In the genomic region with DNA sequence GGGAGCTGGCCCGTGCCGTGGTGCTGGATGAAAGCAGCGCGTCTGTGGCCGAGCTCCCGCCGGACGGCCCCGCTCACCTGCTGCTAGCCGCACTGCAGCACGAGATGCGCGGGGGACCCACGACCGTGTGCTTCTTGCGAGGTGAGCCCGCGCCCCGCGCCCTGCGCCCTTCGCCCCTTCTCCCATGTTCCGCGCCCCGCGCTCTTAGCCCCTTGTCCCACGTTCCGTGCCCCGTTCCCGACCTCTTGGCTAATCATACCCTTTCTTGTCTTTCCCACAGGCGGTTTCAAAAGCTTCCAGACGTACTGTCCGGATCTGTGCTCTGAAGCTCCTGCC, we compare ENCODE assay signal across 9 mouse cellular contexts. TPM values are rescaled to one million over a fixed set of nuclear protein-coding genes. Genes with fewer than 3 reads are reported as not detected.
DNase-seq lines count a peak whose midpoint lies in the region; ATAC-seq and TF ChIP-seq lines count a peak whose summit lies in the region.
"Had no signal": no experiment of that assay in that cellular context is flagged by ENCODE, and none has a peak within 500 bp of the region (broad histone marks: within the 10 kb centered on the region; RNA-seq: fewer than 3 reads in every experiment).

No protein-coding gene starts in this region.

- no peaks in the 10 kb centered on the region for H3K4me1 ChIP-seq in cerebellum, adult 2 months (ENCODE audit: control insufficient read depth, insufficient read depth, low read length)
- peaks cover 94% of the 10 kb centered on the region for H3K4me1 ChIP-seq in megakaryocyte, embryonic 14.5 days
- H3K4me1 ChIP-seq in limb, embryonic 11.5 days (ENCODE audit: control insufficient read depth, insufficient read depth, low read length) = peaks cover 13% of the 10 kb centered on the region
- peaks cover 7% of the 10 kb centered on the region; the same call in 1 of the 2 replicates for H3K4me1 ChIP-seq in small intestine, adult 2 months (ENCODE audit: control insufficient read depth, insufficient read depth, insufficient read length, low read length)

- H3K27me3 ChIP-seq in cerebellum, adult 2 months (ENCODE audit: control insufficient read depth, insufficient read depth, low read length) = no peaks in the 10 kb centered on the region
- H3K27me3 ChIP-seq in megakaryocyte, embryonic 14.5 days (replicated peaks) = peaks cover 5% of the 10 kb centered on the region
- H3K27me3 ChIP-seq in limb, embryonic 11.5 days (ENCODE audit: control insufficient read depth, insufficient read depth, low read length) = peaks cover 16% of the 10 kb centered on the region
- H3K27me3 ChIP-seq in small intestine, adult 2 months (ENCODE audit: control insufficient read depth, insufficient read depth, low read length) = peaks cover 8% of the 10 kb centered on the region

- no peak for TF ChIP-seq POLR2A in cerebellum, adult 2 months (IDR thresholded peaks at IDR 0.05; ENCODE audit: borderline replicate concordance, insufficient read depth, low read length)
- TF ChIP-seq POLR2A in small intestine, adult 2 months (IDR thresholded peaks at IDR 0.05; ENCODE audit: low read depth, low read length) = no peak

- 3% methylated on average over 33 of the region's 33 CpGs for WGBS in cerebellum, adult 2 months
- WGBS in limb, embryonic 11.5 days = 4% methylated on average over 33 of the region's 33 CpGs
- 1% methylated on average over 33 of the region's 33 CpGs for WGBS in small intestine, adult 2 months

- ATAC-seq in megakaryocyte, adult 5-6 weeks (ENCODE audit: poor library complexity, severe bottlenecking) = no peak
- ATAC-seq in limb, embryonic 11.5 days (ENCODE audit: insufficient number of reproducible peaks, low FRiP score, low TSS enrichment, low read depth) = no peak; the same call in 1 of the 2 replicates

- TF ChIP-seq CTCF in cerebellum, adult 2 months (IDR thresholded peaks at IDR 0.05; ENCODE audit: borderline replicate concordance, insufficient read depth, low read depth, low read length) = no peak
- TF ChIP-seq CTCF in small intestine, adult 2 months (IDR thresholded peaks at IDR 0.05; ENCODE audit: extremely low read depth, insufficient read length, insufficient replicate concordance, low read depth, low read length) = no peak

- H3K36me3 ChIP-seq in megakaryocyte, embryonic 14.5 days (replicated peaks; ENCODE audit: low read length) = peaks cover 8% of the 10 kb centered on the region
- no peaks in the 10 kb centered on the region for H3K36me3 ChIP-seq in limb, embryonic 11.5 days (ENCODE audit: control insufficient read depth, insufficient read depth, low read length)
- peaks cover 1% of the 10 kb centered on the region; the same call in 1 of the 2 replicates for H3K36me3 ChIP-seq in small intestine, adult 2 months (ENCODE audit: control insufficient read depth, insufficient read depth, low read length)

- no peak for DNase-seq in cerebellum, adult 2 months
- no peak for DNase-seq in cerebellum, adult 9-10 months
- no peak for DNase-seq in limb, embryonic 11.5 days (ENCODE audit: low spot score)
- no peak for DNase-seq in gastrocnemius, postnatal 4 days (ENCODE audit: low spot score in 2 of 2)
- no peak for DNase-seq in urinary bladder, adult 2 months (ENCODE audit: low spot score)

- H3K4me2 ChIP-seq in limb, embryonic 11.5 days (ENCODE audit: low read depth, severe bottlenecking) = peak overlapping the region; percentile 97

- H3K9ac ChIP-seq in limb, embryonic 11.5 days (ENCODE audit: low read length) = peak overlapping the region; percentile 49

- no peaks in the 10 kb centered on the region for H3K9me3 ChIP-seq in megakaryocyte, embryonic 14.5 days
- H3K9me3 ChIP-seq in limb, embryonic 11.5 days (ENCODE audit: control insufficient read depth, low read length) = no peaks in the 10 kb centered on the region

- H3K4me3 ChIP-seq in cerebellum, adult 2 months (replicated peaks; ENCODE audit: insufficient read depth, low read depth, low read length) = peak overlapping the region; percentile 55
- peak overlapping the region; percentile 96 for H3K4me3 ChIP-seq in megakaryocyte, embryonic 14.5 days (replicated peaks)
- peak overlapping the region; percentile 47 for H3K4me3 ChIP-seq in limb, embryonic 11.5 days (ENCODE audit: low read depth, low read length)
- H3K4me3 ChIP-seq in small intestine, adult 2 months (ENCODE audit: low read depth, low read length) = peak overlapping the region; percentile 96

- no peak overlapping the region for H3K27ac ChIP-seq in cerebellum, adult 2 months (ENCODE audit: insufficient read depth, low read length)
- no peak overlapping the region for H3K27ac ChIP-seq in limb, embryonic 11.5 days (replicated peaks; ENCODE audit: low read depth, low read length)
- H3K27ac ChIP-seq in small intestine, adult 2 months (ENCODE audit: insufficient read depth, low read depth, low read length) = peak overlapping the region; percentile 59; the same call in 1 of the 2 replicates

RNA-seq across cellular contexts. Expression of a gene that starts 0.5 kb away (rescaled TPM):
- polyA plus RNA-seq in cerebellum, adult 2 months (2012; rRNA removed) = 1.6 and 1.8 TPM in 2 replicates
- polyA plus RNA-seq in megakaryocyte, embryonic 14.5 days (2012; ENCODE audit: insufficient read depth, low replicate concordance) = 3.9 and 14.6 TPM in 2 replicates
- total RNA-seq in megakaryocyte, adult 5-6 weeks (2015) = 8.6 and 10.9 TPM in 2 replicates
- 10.1 and 10.9 TPM in 2 replicates for total RNA-seq in megakaryocyte, adult 5-6 weeks (2017)
- polyA plus RNA-seq in limb, embryonic 11.5 days (2014; fragmentation: Nextera tagmentation; extraction: Ambion mirVana) = 5.8 and 6.5 TPM in 2 replicates
- 5.2 and 10.2 TPM in 2 replicates for polyA plus RNA-seq in small intestine, adult 2 months (2012; rRNA removed)
- total RNA-seq in gastrocnemius, postnatal 4 days (2021) = 1 to 10 TPM; 3.2 to 3.6 TPM
- 2.9 and 3.0 TPM in 2 replicates for polyA plus RNA-seq in urinary bladder, adult 2 months (2012; rRNA removed)

RNA-seq across cellular contexts. Expression of a gene that starts 2.0 kb away (rescaled TPM):
- not detected in 2 replicates for polyA plus RNA-seq in cerebellum, adult 2 months (2012; rRNA removed)
- polyA plus RNA-seq in megakaryocyte, embryonic 14.5 days (2012; ENCODE audit: insufficient read depth, low replicate concordance) = not detected in 2 replicates
- total RNA-seq in megakaryocyte, adult 5-6 weeks (2015) = 0.18 TPM in 1 of 2 replicates, not detected in the other
- 0.07 TPM in 1 of 2 replicates, not detected in the other for total RNA-seq in megakaryocyte, adult 5-6 weeks (2017)
- polyA plus RNA-seq in limb, embryonic 11.5 days (2014; fragmentation: Nextera tagmentation; extraction: Ambion mirVana) = not detected in 2 replicates
- polyA plus RNA-seq in small intestine, adult 2 months (2012; rRNA removed) = not detected in 2 replicates
- under 1 TPM; 0.12 to 0.31 TPM for total RNA-seq in gastrocnemius, postnatal 4 days (2021)
- not detected in 2 replicates for polyA plus RNA-seq in urinary bladder, adult 2 months (2012; rRNA removed)
- total RNA-seq: common myeloid progenitor, adult 5-6 weeks had no signal

RNA-seq across cellular contexts. Expression of a gene that starts 26.5 kb away (rescaled TPM):
- polyA plus RNA-seq in cerebellum, adult 2 months (2012; rRNA removed) = 0.64 and 1.2 TPM in 2 replicates
- polyA plus RNA-seq in megakaryocyte, embryonic 14.5 days (2012; ENCODE audit: insufficient read depth, low replicate concordance) = not detected in 2 replicates
- total RNA-seq in megakaryocyte, adult 5-6 weeks (2015) = not detected in 2 replicates
- not detected in 2 replicates for total RNA-seq in megakaryocyte, adult 5-6 weeks (2017)
- 2.2 and 2.6 TPM in 2 replicates for polyA plus RNA-seq in limb, embryonic 11.5 days (2014; fragmentation: Nextera tagmentation; extraction: Ambion mirVana)
- 0.48 and 0.53 TPM in 2 replicates for polyA plus RNA-seq in small intestine, adult 2 months (2012; rRNA removed)
- total RNA-seq in gastrocnemius, postnatal 4 days (2021) = 1 to 10 TPM in 1 of 2 experiments, under 1 TPM in 1; 0.96 to 1.2 TPM
- polyA plus RNA-seq in urinary bladder, adult 2 months (2012; rRNA removed) = 0.03 and 0.09 TPM in 2 replicates
